Mouse (Mus musculus): ENCODE data around the gene Ctsg.
"Not testable (repeated sequence)": the region's sequence is repeated elsewhere in the genome, so short reads cannot be mapped to it uniquely, and the experiment has no call there.

Gene Ctsg

GRCm38 (mm10) chr14:56102386-56102785, at the start of gene Ctsg:
Gene Ctsg, minus strand, starts transcription at chr14:56102574.
- no peak for DNase-seq (ENCODE audit: low spot score)

DNA sequence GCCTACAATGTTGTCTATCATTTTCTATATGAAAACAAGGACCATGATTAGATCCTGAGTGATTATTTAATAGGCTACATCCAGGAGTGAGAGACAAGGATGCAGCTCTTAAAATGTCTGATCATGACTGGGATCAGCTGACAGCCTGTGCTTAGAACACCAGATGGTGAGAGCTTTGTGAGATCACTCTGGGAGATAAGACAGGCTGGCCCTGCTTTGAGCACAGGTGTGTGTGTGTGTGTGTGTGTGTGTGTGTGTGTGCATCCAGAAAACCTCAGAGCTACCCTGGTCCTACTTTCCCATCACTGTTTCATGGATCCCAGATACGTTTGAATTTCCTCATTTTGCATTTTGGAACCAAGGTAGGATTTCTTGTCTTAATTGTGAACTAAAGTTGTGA, 31.3 kb upstream of the Ctsg start:
- DNase-seq (ENCODE audit: low spot score), result not testable (repeated sequence)

- not testable (repeated sequence) for DNase-seq (ENCODE audit: low spot score)
Observed at GRCm38 (mm10) chr14:56132508-56132907, 30.1 kb upstream of the Ctsg start, which contains the start of gene Gzmd. Gene Gzmd, minus strand, starts transcription at chr14:56132608.

DNA sequence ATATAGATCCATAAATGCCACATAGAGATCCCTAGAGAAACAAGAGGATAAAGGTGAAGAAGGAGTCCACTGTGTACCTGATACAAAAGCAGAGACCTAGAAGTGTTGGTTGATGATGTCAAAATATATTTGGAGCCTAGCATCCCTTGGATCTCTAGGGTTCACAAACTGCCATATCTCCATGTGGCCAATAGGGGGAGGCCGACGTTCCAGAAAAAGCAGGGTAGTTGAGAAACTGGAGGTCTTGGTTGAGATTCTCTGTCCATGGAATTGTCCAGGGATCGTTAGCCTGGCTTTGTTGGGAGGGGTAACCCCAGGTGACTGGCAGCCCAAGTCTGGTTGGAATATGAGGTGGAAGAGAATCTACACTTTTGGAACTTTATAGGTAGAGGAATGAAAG, 26.0 kb upstream of the Ctsg start:
- DNase-seq (ENCODE audit: low spot score), result no peak

DNA sequence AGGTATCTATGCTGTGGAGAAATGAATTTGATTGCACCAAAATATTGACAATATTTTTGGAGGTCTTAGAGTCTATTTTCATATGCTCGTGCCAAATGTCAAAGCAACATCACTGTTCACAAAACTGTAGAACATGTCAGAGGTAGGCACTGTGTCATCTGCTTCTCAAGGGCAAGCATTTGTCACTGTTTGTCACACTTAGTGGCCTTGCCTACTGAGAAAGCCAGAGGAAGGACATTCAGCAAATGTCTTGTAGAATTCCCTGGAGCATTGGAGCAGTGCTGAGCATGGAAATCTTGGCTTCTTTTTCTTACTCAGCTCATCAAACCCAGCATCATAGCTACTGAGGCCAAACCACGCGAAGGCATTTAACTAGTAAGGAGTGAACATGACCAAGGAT, 21.1 kb upstream of the Ctsg start:
- no peak for DNase-seq (ENCODE audit: low spot score)

DNA sequence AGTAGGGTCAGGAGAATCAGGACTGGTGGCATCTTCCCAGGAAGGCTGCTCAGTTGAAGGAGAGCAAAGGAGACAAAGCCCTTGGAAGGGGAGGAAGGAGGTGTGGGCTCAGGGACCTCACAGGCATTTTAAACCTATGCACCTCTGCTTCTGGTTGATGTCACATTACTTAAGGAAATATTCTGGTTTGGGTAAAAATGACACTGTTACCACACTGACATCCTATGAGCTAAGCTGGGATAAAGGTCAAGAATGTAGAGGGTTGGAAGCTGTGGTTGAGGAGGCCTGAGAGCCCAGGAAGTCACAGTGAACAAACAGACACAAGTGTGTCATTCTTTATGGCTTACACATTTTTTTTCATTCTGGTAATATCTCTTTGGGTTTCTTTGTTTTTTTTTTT, 18.2 kb upstream of the Ctsg start, which contains the start of gene Gzme:
Gene Gzme, minus strand, starts transcription at position 101 of the 400 bp plus-strand sequence.
- DNase-seq (ENCODE audit: low spot score), result no peak

DNA sequence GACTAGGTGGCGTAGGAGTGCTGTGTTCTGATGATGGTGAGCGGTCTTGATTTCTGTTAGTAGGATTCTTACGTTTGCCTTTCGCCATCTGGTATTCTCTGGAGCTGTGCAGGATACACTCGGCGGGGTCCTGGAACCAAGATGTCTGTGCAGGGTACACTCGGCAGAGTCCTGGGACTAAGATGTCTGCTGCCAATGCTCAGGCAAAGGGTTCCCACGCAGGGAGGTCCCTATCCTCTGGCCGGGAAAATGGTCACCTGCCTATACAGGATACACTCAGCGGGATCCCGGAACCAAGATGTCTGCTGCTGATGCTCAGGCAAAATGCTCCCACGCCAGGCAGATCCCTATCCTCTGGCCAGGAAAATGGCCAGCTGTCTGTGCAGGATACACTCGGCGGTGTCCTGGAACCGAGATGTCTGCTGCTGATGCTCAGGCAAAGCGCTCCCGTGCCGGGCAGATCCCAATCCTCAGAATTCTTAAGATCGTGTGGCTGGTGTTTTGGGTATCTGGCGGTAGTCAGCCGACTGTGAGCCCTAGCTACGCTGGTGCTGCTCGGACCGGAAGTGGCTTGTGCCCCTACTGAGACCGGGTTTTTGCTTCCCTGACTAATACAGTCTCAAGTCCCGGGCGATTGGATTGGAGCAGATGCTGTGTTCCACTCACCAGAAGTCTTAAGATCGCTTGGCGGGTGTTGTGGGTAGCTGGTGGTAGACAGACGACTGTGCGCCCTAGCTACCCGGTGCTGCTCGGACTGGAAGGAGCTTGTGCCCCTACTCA, 13.3 kb upstream of the Ctsg start:
- not testable (repeated sequence) for DNase-seq (ENCODE audit: low spot score)

GRCm38 (mm10) chr14:56105447-56106180, 3.2 kb upstream of the Ctsg start:
- DNase-seq (ENCODE audit: low spot score), result no peak

DNA sequence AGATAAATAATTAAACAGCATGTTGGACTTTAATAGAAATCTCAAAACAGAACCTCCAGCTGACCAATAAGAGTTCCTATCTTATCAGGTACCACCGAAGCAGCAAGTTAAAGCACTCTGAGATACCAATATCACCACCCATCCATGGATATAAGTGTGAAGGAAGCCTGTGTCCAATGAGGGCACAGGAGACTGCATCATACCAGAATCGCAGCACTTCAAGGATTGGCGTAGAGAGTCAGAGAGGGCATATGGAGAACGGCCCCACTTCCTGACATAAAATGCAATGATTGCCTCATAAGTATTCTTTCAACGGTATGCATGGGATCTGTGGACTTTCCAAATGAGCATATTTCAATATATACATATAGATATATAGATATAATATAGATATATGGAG, 2.6 kb upstream of the Ctsg start:
- DNase-seq (ENCODE audit: low spot score), result no peak

DNA sequence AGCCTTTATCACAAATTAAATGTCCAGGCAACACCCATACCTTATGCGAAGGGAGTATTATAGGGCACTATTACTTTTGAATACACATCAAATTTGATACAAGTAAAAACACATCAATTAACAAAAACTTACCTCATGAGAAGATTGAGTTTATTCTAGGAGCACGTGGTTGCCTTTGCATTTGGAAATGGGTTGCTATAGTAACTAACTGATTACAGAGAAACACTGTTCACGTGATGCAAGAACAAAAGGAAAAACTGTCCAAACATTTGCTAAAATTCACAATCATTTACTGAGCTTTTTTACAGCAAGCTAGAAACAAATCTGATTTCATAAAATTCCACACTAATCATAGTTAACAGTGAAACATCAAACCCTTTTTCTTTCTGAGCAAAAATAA, 1.1 kb upstream of the Ctsg start:
- no peak for DNase-seq (ENCODE audit: low spot score)

GRCm38 (mm10) chr14:56098940-56099339, 3.4 kb downstream of the Ctsg start:
- no peak for DNase-seq (ENCODE audit: low spot score)

DNA sequence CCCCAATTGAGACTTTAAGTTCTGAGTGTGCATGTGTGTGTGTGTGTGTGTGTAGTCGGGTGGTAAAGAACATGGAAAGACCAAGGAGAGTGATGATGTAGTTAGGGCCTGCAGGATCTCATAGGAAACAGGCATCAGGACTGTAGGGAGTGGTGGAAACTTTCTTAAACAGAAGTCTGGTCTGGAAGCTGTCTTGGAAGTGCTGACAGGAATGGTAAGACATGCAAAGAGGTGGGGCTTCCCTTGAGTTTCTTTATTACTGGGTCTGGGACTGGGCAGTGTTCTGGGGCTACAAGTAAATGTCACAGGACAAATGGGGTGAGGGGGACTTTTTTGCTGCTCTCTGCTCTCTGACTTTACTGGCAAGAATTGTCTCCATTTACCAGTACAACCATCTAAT, 4.8 kb downstream of the Ctsg start:
- peak; percentile 20 for DNase-seq (ENCODE audit: low spot score)

DNA sequence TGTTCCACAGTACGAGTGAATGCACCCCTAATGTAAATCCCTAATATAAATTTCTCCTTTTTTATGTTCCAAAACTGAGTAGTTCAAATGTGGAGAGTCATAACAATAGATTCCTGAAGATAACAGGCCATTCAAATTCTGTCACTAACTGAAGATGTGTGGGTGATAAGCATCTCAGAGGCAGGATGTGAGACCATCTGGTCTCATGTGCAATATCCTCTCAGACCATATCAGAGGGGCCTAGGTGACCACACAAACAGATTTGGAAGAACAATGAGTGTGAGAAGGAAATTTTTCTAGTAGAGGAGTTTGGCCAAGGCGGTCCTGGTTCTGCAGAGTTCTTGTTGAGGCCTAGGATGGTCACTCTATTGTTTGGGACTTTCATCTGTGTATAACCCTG, 9.0 kb downstream of the Ctsg start:
- no peak for DNase-seq (ENCODE audit: low spot score)

DNA sequence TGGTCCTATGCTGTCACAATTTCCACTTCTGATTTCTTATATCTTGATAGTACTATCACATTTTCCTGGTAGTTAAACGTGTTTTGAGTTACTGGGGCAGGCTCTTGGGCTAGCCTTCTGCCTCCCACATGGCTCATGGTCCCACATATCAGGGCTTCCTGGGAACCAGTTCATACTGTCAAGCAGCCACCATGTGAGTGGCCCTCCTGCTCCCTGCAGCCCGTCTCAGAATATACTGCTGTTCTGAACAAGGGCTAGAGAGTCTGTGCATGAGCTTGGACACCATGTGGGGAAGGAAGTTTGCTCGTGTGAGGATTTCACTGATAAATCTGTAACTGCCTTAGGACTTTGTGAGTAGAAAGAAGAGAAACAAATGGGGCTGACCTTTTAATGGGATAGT, 15.7 kb downstream of the Ctsg start:
- no peak for DNase-seq (ENCODE audit: low spot score)

DNA sequence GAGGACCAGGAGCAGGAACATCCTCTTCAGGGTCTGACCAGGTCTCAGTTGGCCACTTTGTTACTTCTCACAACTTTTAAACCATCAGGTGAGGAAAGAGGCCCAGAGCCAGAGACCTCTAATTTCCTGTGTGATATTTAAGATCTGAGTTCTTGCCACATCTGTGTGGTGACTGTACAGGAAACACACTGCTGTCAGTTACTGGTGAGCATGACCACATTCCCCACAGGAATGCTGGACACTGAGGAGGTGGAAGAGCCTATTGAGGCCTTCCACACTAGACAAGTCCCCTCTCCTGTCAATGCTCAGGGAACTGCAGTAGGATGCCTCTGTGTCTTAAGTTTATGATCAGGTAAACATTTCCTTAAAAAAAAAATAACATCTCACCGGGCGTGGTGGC, 17.2 kb downstream of the Ctsg start, which contains the start of gene Mcpt8:
Gene Mcpt8, minus strand, starts transcription at position 107 of the 400 bp plus-strand sequence.
- DNase-seq (ENCODE audit: low spot score), result no peak

DNA sequence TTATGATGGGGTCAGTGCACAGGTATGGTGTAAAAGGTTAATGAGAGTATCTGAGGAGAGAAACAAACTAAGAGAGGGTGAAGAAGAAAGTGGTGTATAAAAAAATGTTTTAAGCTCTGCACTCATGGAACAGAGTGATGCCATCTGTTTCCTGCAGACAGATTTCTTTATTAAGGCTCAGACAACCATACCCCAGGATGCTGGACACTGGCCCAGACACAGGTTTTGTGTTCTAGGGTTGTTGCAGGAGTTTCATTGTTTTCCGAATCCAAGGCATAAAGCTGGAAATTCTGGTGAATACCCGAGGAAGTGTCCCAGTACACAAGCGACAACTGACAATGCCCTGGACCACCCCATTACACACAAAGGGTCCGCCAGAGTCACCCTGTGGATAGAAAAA, 20.4 kb downstream of the Ctsg start:
- DNase-seq (ENCODE audit: low spot score), result no peak

- DNase-seq (ENCODE audit: low spot score), result not testable (repeated sequence)
Observed at GRCm38 (mm10) chr14:56062213-56062612, 40.2 kb downstream of the Ctsg start, which contains the start of gene Mcpt4. Gene Mcpt4, minus strand, starts transcription at chr14:56062313.

DNA sequence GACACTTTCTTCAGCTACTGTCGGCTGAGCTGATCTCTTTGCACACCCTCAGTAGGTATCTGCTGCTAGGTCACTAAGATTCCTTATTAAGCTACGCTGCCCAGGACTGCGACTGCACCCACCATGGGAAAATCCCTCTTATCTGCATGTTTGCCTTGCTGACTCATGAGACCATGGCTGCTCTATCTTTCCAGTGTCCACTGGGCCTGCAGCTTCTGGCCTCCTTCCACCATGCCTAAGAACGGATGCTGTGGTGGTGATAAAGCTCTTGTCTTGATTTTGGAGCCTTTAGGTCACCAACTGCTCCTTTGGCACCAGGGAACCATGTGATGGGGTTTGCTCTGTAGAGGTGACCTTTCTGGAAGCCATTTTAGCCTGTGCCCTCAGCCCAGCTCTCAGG, 44.7 kb downstream of the Ctsg start:
- no peak for DNase-seq (ENCODE audit: low spot score)

DNA sequence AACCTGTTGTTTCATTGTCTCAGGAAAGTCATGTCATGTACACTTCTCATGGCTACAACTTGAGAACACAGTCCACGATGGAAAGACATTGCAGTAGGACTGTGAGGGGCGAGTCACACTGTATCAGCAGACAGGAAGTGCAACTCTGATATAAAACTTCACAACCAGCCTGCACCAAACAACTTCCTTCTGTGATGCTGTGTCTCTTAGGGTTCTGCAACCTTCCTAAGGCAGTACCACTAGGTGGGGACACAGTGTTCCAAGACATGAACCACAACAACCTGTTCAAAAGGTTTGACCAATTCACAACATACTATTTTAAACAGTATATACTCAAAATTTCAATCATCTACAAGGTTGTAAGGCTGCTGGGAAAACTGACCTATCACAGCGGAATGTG, 47.0 kb downstream of the Ctsg start:
- no peak for DNase-seq (ENCODE audit: low spot score)

Measured in yolk sac, embryonic 10.5 days (tissue).